Mouse (Mus musculus): ENCODE results near the gene Rbpjl. TPM values are rescaled to one million over a fixed set of nuclear protein-coding genes. Genes with fewer than 3 reads are reported as not detected.

Rbpjl gene
- total RNA-seq, 1 experiment from 2014 or later = not detected

DNA sequence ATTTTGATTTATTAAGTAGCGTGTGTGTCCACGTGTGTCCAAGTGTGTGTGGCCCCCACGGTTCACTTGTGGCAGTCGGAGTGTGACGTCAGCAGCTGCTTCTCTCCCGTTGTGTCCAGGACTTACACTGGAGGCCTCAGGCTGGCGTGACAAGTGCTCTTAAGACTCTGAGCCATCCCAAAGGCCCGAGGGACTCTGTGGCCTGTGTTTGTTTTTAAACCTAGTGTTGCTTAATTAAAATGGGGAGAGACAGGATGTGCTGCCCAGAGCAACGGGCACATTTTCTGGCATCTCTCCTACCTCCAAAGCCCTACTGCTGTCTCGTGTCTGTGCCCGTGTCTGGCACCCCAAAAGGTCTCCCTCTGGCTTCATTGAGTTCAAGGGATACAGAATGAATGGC lies 20.5 kb downstream of the Rbpjl start:
- ATAC-seq (replicated peaks; ENCODE audit: insufficient number of reproducible peaks, low FRiP score, low TSS enrichment, poor library complexity, severe bottlenecking) = no peak

- ATAC-seq (replicated peaks; ENCODE audit: insufficient number of reproducible peaks, low FRiP score, low TSS enrichment, poor library complexity, severe bottlenecking) = no peak
Measured at GRCm38 (mm10) chr2:164424406-164424805, 21.5 kb downstream of the Rbpjl start.

- ATAC-seq (replicated peaks; ENCODE audit: insufficient number of reproducible peaks, low FRiP score, low TSS enrichment, poor library complexity, severe bottlenecking) = no peak
Measured at GRCm38 (mm10) chr2:164425401-164425800, 22.5 kb downstream of the Rbpjl start.

- no peak for ATAC-seq (replicated peaks; ENCODE audit: insufficient number of reproducible peaks, low FRiP score, low TSS enrichment, poor library complexity, severe bottlenecking)
Measured at GRCm38 (mm10) chr2:164426121-164426520, 23.2 kb downstream of the Rbpjl start.

DNA sequence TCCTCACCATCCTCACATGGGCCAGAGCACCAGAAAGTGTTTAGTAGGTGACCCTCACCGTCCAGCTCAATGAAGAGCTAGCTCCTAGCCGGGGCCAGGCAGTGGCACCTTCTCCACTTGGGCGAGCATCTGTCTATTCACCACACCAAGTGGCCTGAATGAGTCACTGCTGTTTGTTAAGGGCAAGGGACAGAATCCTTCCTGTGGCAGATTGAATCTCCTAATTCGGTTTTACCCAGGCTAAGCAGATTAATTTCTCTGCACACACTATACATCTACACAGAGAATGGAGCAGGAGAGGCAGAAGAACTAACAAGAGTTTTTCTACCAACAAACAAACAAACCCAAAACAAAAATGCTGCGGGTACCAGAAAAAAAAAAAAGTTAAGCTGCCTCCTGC lies 24.0 kb downstream of the Rbpjl start:
- ATAC-seq (replicated peaks; ENCODE audit: insufficient number of reproducible peaks, low FRiP score, low TSS enrichment, poor library complexity, severe bottlenecking) = no peak

- ATAC-seq (replicated peaks; ENCODE audit: insufficient number of reproducible peaks, low FRiP score, low TSS enrichment, poor library complexity, severe bottlenecking) = no peak
Measured at GRCm38 (mm10) chr2:164428451-164428850, 25.5 kb downstream of the Rbpjl start.

DNA sequence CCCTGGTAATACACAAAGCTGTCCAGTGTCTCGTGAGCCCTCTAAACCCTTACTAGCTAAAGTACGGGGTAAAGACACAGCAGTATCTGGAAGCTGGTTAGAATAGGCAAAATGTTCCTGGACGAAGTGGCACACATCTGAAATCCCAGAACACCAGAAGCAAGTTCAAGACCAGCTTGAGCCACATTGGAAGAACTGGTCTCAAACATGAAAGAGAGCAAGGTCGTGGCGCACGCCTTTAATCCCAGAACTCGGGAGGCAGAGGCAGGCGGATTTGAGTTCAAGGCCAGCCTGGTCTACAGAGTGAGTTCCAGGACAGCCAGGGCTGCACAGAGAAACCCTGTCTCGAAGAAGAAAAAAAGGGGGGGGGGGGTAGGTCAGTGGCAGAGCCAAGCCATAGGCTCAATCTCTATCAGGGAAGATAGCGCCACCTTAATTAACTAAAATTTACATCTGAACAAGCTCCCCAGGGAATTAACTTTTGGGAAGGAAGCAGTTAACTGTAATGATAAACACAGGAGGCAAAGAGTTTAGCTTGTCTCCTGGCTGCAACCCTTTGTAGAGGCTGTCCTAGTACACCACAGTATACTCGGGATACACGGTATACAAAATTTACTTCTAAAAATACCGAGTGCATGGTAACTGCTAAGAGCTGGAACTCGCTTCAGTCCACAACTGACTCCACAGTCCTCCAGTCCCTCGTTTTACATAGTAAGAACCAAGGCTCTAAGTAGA lies 27.1 kb downstream of the Rbpjl start:
- no peak for ATAC-seq (replicated peaks; ENCODE audit: insufficient number of reproducible peaks, low FRiP score, low TSS enrichment, poor library complexity, severe bottlenecking)

- no peak for ATAC-seq (replicated peaks; ENCODE audit: insufficient number of reproducible peaks, low FRiP score, low TSS enrichment, poor library complexity, severe bottlenecking)
Measured at GRCm38 (mm10) chr2:164430697-164431096, 27.8 kb downstream of the Rbpjl start.

- ATAC-seq (replicated peaks; ENCODE audit: insufficient number of reproducible peaks, low FRiP score, low TSS enrichment, poor library complexity, severe bottlenecking) = no peak
Measured at GRCm38 (mm10) chr2:164431676-164432465, 28.9 kb downstream of the Rbpjl start.

DNA sequence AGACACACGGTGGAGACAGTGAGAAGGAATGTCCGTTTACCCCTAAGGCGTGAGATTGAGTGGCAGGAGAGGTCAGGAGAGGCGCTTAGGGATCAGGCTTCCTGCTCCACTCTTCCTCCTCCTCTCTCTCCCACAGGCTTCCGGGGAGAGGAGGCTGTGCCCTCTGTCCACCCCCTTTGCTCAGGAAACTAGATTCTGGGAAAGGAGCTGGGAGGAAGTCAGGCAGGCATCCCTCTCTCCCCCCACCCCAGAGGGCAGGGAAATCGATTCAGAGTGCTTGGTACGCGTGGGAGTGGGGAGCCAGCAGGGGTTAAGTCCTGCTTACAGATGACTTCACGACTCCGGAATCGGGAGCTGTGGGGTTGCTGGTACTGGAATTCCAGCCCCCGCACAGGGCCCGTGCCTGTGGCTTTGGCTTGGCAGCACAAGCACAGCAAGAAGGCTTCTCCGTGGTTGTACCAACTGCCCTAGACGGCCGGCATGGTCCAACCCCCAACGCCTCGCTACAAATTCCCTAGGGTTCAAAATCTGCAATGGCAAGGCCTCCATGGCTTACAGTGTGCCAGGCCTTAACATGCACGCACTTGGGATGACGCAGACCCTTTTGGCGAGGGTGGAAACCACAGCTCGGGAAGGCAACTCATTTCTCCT lies 29.7 kb downstream of the Rbpjl start:
- ATAC-seq (replicated peaks; ENCODE audit: insufficient number of reproducible peaks, low FRiP score, low TSS enrichment, poor library complexity, severe bottlenecking) = no peak

GRCm38 (mm10) chr2:164433278-164433895 lies 30.4 kb downstream of the Rbpjl start:
- ATAC-seq (replicated peaks; ENCODE audit: insufficient number of reproducible peaks, low FRiP score, low TSS enrichment, poor library complexity, severe bottlenecking) = no peak

GRCm38 (mm10) chr2:164434681-164435080 lies 31.7 kb downstream of the Rbpjl start:
- no peak for ATAC-seq (replicated peaks; ENCODE audit: insufficient number of reproducible peaks, low FRiP score, low TSS enrichment, poor library complexity, severe bottlenecking)

DNA sequence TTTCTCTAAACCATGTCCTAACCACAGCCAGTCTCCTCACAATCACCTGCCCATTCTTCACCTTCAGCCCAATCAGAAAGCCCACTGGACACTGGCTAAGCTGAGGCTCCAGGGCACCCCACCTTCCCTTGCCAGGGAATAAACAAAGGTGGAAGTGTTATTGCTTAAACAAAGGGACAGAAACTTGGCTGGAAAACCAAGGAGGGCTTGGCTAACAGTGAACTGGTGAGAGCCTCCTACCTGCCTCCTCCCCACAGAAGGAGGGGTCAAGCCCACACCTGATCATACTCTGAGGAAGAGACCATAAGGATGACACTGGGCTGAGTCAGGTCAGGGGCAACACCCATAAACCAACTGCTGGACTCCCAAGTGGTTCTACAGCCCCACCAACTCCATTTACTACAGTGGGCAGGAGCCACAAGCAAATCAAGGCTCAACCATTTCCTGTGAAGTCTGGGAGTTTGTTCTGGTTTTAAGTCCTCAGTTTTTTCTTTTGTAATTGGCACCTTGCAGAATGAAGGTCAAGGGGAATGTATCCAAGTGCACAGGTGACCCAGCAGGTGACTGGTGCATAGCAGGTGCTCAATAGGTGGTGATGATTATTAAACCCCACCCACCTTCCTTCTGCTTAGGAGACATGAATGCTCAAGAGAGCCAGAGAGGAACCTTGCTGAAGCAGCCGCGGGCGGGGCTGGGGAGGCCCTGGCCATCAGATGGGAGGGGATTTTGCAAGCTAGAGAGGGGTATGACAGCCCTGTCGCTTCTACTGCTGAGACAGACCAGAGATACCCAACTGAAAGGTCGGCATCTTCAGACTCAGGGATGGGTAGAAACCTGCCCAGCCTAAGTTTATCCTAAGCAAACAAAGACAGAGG lies 32.5 kb downstream of the Rbpjl start:
- ATAC-seq (replicated peaks; ENCODE audit: insufficient number of reproducible peaks, low FRiP score, low TSS enrichment, poor library complexity, severe bottlenecking) = no peak

GRCm38 (mm10) chr2:164436215-164436913 lies 33.4 kb downstream of the Rbpjl start:
- ATAC-seq (replicated peaks; ENCODE audit: insufficient number of reproducible peaks, low FRiP score, low TSS enrichment, poor library complexity, severe bottlenecking) = no peak

- no peak for ATAC-seq (replicated peaks; ENCODE audit: insufficient number of reproducible peaks, low FRiP score, low TSS enrichment, poor library complexity, severe bottlenecking)
Measured at GRCm38 (mm10) chr2:164436961-164437360, 34.0 kb downstream of the Rbpjl start.

DNA sequence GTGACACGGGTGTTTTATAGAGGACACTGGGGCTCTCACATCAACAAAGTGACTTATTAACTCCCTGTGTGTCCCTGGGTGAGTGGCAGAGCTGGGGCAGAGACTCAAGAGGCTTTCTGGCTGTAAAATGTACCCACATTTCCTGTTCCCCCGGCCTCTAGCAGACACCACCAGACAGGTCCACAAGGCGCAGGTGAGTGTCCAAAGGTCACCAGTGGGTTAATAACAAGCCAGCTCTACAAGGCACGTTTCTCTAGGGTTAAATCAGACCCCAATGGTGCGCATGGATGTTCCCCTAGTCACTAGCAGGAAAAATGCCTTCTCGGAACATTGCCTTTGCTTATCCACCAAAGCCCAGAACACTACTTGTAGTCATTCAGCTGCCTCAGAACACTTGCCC lies 34.8 kb downstream of the Rbpjl start:
- no peak for ATAC-seq (replicated peaks; ENCODE audit: insufficient number of reproducible peaks, low FRiP score, low TSS enrichment, poor library complexity, severe bottlenecking)

DNA sequence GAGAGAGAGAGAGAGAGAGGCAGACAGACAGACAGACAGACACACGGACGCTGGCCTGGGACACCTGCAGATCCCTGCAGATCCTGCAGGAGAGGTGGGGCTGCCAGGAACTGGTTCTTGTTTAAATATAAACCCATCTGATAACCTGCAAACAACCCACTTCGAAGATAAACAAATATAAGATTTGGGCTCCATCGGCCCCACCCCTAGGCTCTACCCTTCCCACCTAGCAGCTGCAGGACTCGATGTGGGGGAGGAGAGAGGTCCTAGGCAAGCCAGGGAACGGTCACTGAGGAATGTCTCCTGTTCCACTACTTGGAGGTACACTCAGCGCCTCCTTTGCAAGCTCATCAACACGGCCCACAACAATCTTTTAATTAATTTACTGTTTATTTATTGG lies 35.3 kb downstream of the Rbpjl start:
- ATAC-seq (replicated peaks; ENCODE audit: insufficient number of reproducible peaks, low FRiP score, low TSS enrichment, poor library complexity, severe bottlenecking) = no peak

GRCm38 (mm10) chr2:164439001-164439421 lies 36.1 kb downstream of the Rbpjl start:
- ATAC-seq (replicated peaks; ENCODE audit: insufficient number of reproducible peaks, low FRiP score, low TSS enrichment, poor library complexity, severe bottlenecking) = no peak
